Comparison of ENCODE assay signal across 7 mouse cellular contexts in the genomic region with DNA sequence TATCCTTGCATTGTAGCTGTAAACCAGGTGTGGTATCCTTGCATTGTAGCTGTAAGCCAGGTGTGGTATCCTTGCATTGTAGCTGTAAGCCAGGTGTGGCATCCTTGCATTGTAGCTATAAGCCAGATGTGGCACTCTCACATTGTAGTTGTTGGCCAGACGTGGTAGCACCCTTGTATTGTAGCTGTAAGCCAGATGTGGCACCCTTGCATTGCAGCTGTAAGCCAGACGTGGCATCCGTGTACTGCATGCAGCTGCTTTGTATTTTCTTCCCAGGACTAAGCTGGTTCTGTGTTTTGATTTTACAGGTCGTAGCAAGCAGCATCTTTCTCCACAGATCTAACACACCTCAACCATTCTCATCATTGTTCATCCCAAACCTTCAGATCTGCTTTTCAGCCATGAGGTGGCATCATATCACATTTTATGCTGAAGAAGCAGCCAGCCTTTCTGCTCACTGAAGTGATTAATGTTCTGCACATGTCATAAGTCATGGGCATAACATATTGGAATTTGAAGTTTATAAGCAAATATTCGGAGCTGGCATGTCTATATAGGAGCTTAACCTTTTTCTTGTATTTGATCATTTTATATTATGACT.
DNase-seq lines count a peak whose midpoint lies in the region; ATAC-seq lines count a peak whose summit lies in the region.

No protein-coding gene starts in this region.

- H3K27ac ChIP-seq in embryonic facial prominence, embryonic 11.5 days (replicated peaks; ENCODE audit: low read depth, low read length) = no peak overlapping the region
- H3K27ac ChIP-seq in midbrain, embryonic 13.5 days = peak overlapping the region; percentile 58; the same call in 1 of the 2 replicates

- H3K27me3 ChIP-seq in embryonic facial prominence, embryonic 11.5 days (ENCODE audit: control insufficient read depth, insufficient read depth, low read length) = no peaks in the 10 kb centered on the region
- H3K27me3 ChIP-seq in midbrain, embryonic 13.5 days = no peaks in the 10 kb centered on the region

- 65% methylated on average over 5 of the region's 5 CpGs for WGBS in embryonic facial prominence, embryonic 11.5 days
- WGBS in midbrain, embryonic 13.5 days = 65% methylated on average over 5 of the region's 5 CpGs

- H3K9ac ChIP-seq in embryonic facial prominence, embryonic 11.5 days (replicated peaks; ENCODE audit: low read length) = no peak overlapping the region
- no peak overlapping the region for H3K9ac ChIP-seq in midbrain, embryonic 13.5 days (replicated peaks)

- no peak overlapping the region for H3K4me2 ChIP-seq in embryonic facial prominence, embryonic 11.5 days (ENCODE audit: low read depth, low read length)
- no peak overlapping the region for H3K4me2 ChIP-seq in midbrain, embryonic 13.5 days (replicated peaks)

- peak; percentile 9 for DNase-seq in left cerebral cortex, adult 11 months (ENCODE audit: low spot score)
- no peak for DNase-seq in left cerebral cortex, adult 18-20 months (ENCODE audit: low spot score in 2 of 2)
- peak; percentile 29 for DNase-seq in cerebellum, adult 11 months
- peak; percentile 69 for DNase-seq in embryonic facial prominence, embryonic 11.5 days (ENCODE audit: low spot score)
- DNase-seq in yolk sac, embryonic 10.5 days (ENCODE audit: low spot score) = no peak

- H3K4me1 ChIP-seq in embryonic facial prominence, embryonic 11.5 days (ENCODE audit: control insufficient read depth, insufficient read depth, low read length) = no peaks in the 10 kb centered on the region
- 0 out of 2 replicates have a peak, but pooled peaks cover 4% of the 10 kb centered on the region for H3K4me1 ChIP-seq in midbrain, embryonic 13.5 days (replicated peaks)

- ATAC-seq in embryonic facial prominence, embryonic 11.5 days (replicated peaks; ENCODE audit: insufficient number of reproducible peaks, low FRiP score, low TSS enrichment, low read depth) = no peak
- peak; percentile 66 for ATAC-seq in midbrain, embryonic 13.5 days
- no peak for ATAC-seq in inflammation-experienced regulatory T-cells, adult 6 months

- no peak overlapping the region for H3K4me3 ChIP-seq in embryonic facial prominence, embryonic 11.5 days (ENCODE audit: low read depth, low read length)
- no peak overlapping the region for H3K4me3 ChIP-seq in midbrain, embryonic 13.5 days (replicated peaks)

- H3K36me3 ChIP-seq in embryonic facial prominence, embryonic 11.5 days (replicated peaks; ENCODE audit: control insufficient read depth, insufficient read depth, low read depth, low read length) = no peaks in the 10 kb centered on the region
- H3K36me3 ChIP-seq in midbrain, embryonic 13.5 days = no peaks in the 10 kb centered on the region

- H3K9me3 ChIP-seq in embryonic facial prominence, embryonic 11.5 days (replicated peaks; ENCODE audit: control insufficient read depth, low read length) = no peaks in the 10 kb centered on the region
- no peaks in the 10 kb centered on the region for H3K9me3 ChIP-seq in midbrain, embryonic 13.5 days

Comparison
In these comparisons a context has a peak if more than half of its experiments do, and no peak if none do; other contexts are left out.
1. DNase-seq: peak in left cerebral cortex, adult 11 months (single experiment), cerebellum, adult 11 months (single experiment) and embryonic facial prominence, embryonic 11.5 days (single experiment); none in left cerebral cortex, adult 18-20 months (0 of 2) and yolk sac, embryonic 10.5 days (single experiment).